26 mouse cellular contexts compared by ENCODE assay signal in genomic region chr19:27738908-27739307, GRCm38 (mm10).
DNase-seq lines count a peak whose midpoint lies in the region; TF ChIP-seq lines count a peak whose summit lies in the region.
"Had no signal": no experiment of that assay in that cellular context is flagged by ENCODE, and none has a peak within 500 bp of the region (broad histone marks: within the 10 kb centered on the region; RNA-seq: fewer than 3 reads in every experiment).

No protein-coding gene starts in this region.

- no peaks in the 10 kb centered on the region for H3K79me3 ChIP-seq in C2C12 (ENCODE audit: low read depth)

- no peak for TF ChIP-seq CTCF in C2C12 (IDR thresholded peaks at IDR 0.05; ENCODE audit: control insufficient read depth, insufficient read depth, insufficient read length)

- no peaks in the 10 kb centered on the region for H3K36me3 ChIP-seq in heart, embryonic 10.5 days
- no peaks in the 10 kb centered on the region for H3K36me3 ChIP-seq in C2C12 (ENCODE audit: control insufficient read depth, insufficient read depth)
- H3K36me3 ChIP-seq: embryonic facial prominence, embryonic 13.5 days; embryonic facial prominence, embryonic 15.5 days; forebrain, embryonic 15.5 days; G1E had no signal

- H3K4me3 ChIP-seq in heart, embryonic 10.5 days, result no peak overlapping the region
- no peak overlapping the region for H3K4me3 ChIP-seq in C2C12 (ENCODE audit: insufficient read depth, poor library complexity, severe bottlenecking)
- H3K4me3 ChIP-seq: embryonic facial prominence, embryonic 13.5 days; embryonic facial prominence, embryonic 15.5 days; erythroblast, embryonic 14.5 days; forebrain, embryonic 13.5 days; forebrain, embryonic 15.5 days had no signal

- no peak overlapping the region for H3K27ac ChIP-seq in heart, embryonic 10.5 days
- H3K27ac ChIP-seq: embryonic facial prominence, embryonic 13.5 days; embryonic facial prominence, embryonic 15.5 days; forebrain, embryonic 13.5 days; forebrain, embryonic 15.5 days had no signal

- H3ac ChIP-seq in C2C12 (ENCODE audit: control insufficient read depth, insufficient read length, low read depth), result no peak overlapping the region

- peak; percentile 52 for DNase-seq in heart, adult 11 months
- no peak for DNase-seq in heart, embryonic 10.5 days (ENCODE audit: low spot score)
- DNase-seq in Muller cell, postnatal 12 days (ENCODE audit: inconsistent ontology term), result peak; percentile 27
- peak; percentile 14 for DNase-seq in gonadal fat pad, adult 2 months (ENCODE audit: low read depth)
- DNase-seq in MN1 (ENCODE audit: low spot score), result no peak
- DNase-seq in T-cell, adult 2 months (ENCODE audit: low spot score), result no peak
- no peak for DNase-seq in frontal cortex, postnatal 36 days (ENCODE audit: low spot score in 2 of 2)
- DNase-seq: adrenal gland, adult 2 months; adrenal gland, postnatal 10 days; adrenal gland, postnatal 25 days; B cell, adult 2 months; cerebellum, adult 11 months; cerebellum, adult 18-20 months; cerebellum, adult 8-10 months; cerebellum, adult 9-11 months; cerebellum, postnatal 14 days; cerebellum, postnatal 36 days; embryo, embryonic 11 days; forebrain, postnatal 0 days had no signal

- H3K4me1 ChIP-seq in heart, embryonic 10.5 days, result 0 out of 2 replicates have a peak, but pooled peaks cover 3% of the 10 kb centered on the region
- H3K4me1 ChIP-seq: embryonic facial prominence, embryonic 15.5 days; forebrain, embryonic 15.5 days had no signal

- no peaks in the 10 kb centered on the region for H3K79me2 ChIP-seq in C2C12 (ENCODE audit: control insufficient read depth, insufficient read depth)

- 76% methylated on average over 8 of the region's 8 CpGs for WGBS in heart, embryonic 10.5 days

- H3K27me3 ChIP-seq in heart, embryonic 10.5 days (ENCODE audit: insufficient read depth, poor library complexity, severe bottlenecking), result no peaks in the 10 kb centered on the region
- no peaks in the 10 kb centered on the region for H3K27me3 ChIP-seq in C2C12 (ENCODE audit: control insufficient read depth, insufficient read depth, insufficient read length)
- H3K27me3 ChIP-seq: embryonic facial prominence, embryonic 13.5 days; embryonic facial prominence, embryonic 15.5 days; forebrain, embryonic 13.5 days; forebrain, embryonic 15.5 days had no signal

- no peaks in the 10 kb centered on the region for H3K9me3 ChIP-seq in heart, embryonic 10.5 days
- H3K9me3 ChIP-seq: embryonic facial prominence, embryonic 15.5 days; forebrain, embryonic 13.5 days; forebrain, embryonic 15.5 days; G1E had no signal

TF ChIP-seq in C2C12, 6 proteins besides CTCF, POLR2A, EP300 and RAD21:
- TF ChIP-seq MYOD1 (IDR thresholded peaks at IDR 0.05; ENCODE audit: control insufficient read depth, insufficient read length, low read depth), result peak; percentile 41
- no peak for TF ChIP-seq USF1 (IDR thresholded peaks at IDR 0.05; ENCODE audit: low read depth)

Comparison
In these comparisons a context has a peak if more than half of its experiments do, and no peak if none do; other contexts are left out.
1. DNase-seq: peak in heart, adult 11 months (single experiment), Muller cell, postnatal 12 days (single experiment) and gonadal fat pad, adult 2 months (single experiment); none in heart, embryonic 10.5 days (single experiment), MN1 (single experiment), T-cell, adult 2 months (single experiment) and frontal cortex, postnatal 36 days (0 of 2).